Mouse (Mus musculus) lung, embryonic 14.5 days (tissue): ENCODE data around the gene Nanos3. TPM values are rescaled to one million over a fixed set of nuclear protein-coding genes. Genes with fewer than 3 reads are reported as not detected.

ENCODE experiments used
- ATAC-seq: fragments of 200-750 bp; cut with Nextera tagmentation; 2 replicates; pipeline ENCODE4 v1.8.0; 2017; ENCODE audit warnings: mild to moderate bottlenecking, moderate TSS enrichment, moderate library complexity; ENCODE audit not compliant: insufficient read depth
- DNase-seq: peaks from one replicate; pipeline ENCODE4 v3.0.0-alpha.2; 2015
- H3K27ac ChIP-seq: fragments of 300-500 bp; sonication (generic); 2 replicates; pipeline ENCODE4 v1.5.1; 2014; ENCODE audit warnings: low read depth, mild to moderate bottlenecking, moderate library complexity
- H3K27me3 ChIP-seq: fragments of 300-500 bp; sonication (generic); 2 replicates; pipeline ENCODE4 v1.6.1; 2014; ENCODE audit warnings: low read length, control low read depth; ENCODE audit not compliant: insufficient read depth
- H3K36me3 ChIP-seq: fragments of 300-500 bp; sonication (generic); 2 replicates; pipeline ENCODE4 v1.6.1; 2014; ENCODE audit warnings: control low read depth; ENCODE audit not compliant: insufficient read depth
- H3K4me1 ChIP-seq: fragments of 300-500 bp; sonication (generic); 2 replicates; pipeline ENCODE4 v1.6.1; 2014; ENCODE audit warnings: antibody characterized with exemption, control low read depth; ENCODE audit not compliant: insufficient read depth
- H3K4me2 ChIP-seq: fragments of 300-500 bp; sonication (generic); 2 replicates; pipeline ENCODE4 v1.6.1; 2014; ENCODE audit warnings: mild to moderate bottlenecking
- H3K4me3 ChIP-seq: fragments of 300-500 bp; sonication (generic); 2 replicates; pipeline ENCODE4 v1.5.1; 2014; ENCODE audit warnings: low read depth, low read length
- H3K9ac ChIP-seq: fragments of 300-500 bp; sonication (generic); 2 replicates; pipeline ENCODE4 v1.6.1; 2014
- H3K9me3 ChIP-seq: fragments of 300-500 bp; sonication (generic); 2 replicates; pipeline ENCODE4 v1.6.1; 2016; ENCODE audit warnings: low read depth, low read length, control low read depth
- CTCF ChIP-seq: IDR thresholded peaks from 2 replicates; pipeline ENCODE4 v1.5.1; 2016; ENCODE audit warnings: antibody characterized with exemption, low read depth
- WGBS: fragments of 180-500 bp; shearing (Covaris S2); extraction: QIAGEN DNeasy Blood & Tissue Kit; methylation state at CpG from one replicate; pipeline ENCODE4 v1.1.7; 2014; 5-methylcytosine and 5-hydroxymethylcytosine counted together
- polyA plus RNA-seq: library from polyadenylated mRNA; unstranded; fragments of >200 nt; fragmentation: Nextera tagmentation; extraction: Ambion mirVana; gene quantifications from 2 replicates; pipeline ENCODE4 v1.2.1, GENCODE M21; 2014

Nanos3 gene
- polyA plus RNA-seq = 2.8 and 4.2 TPM in 2 replicates

GRCm38 (mm10) chr8:84185117-84185516 lies at the start of gene Nanos3:
Gene Nanos3, minus strand, starts transcription at chr8:84185217.
- no peak for TF ChIP-seq CTCF
- WGBS = 93% methylated on average over 7 of the region's 7 CpGs
- Histone ChIP-seq H3K27me3 (no peaks in the 10 kb centered on the region), H3K4me2 (peak within 1 kb of the TSS; percentile 94), H3K9me3 (no peaks in the 10 kb centered on the region), H3K36me3 (no peaks in the 10 kb centered on the region), H3K27ac (peak within 1 kb of the TSS; percentile 91; the same call in 1 of the 2 replicates), H3K4me3 (peak within 1 kb of the TSS; percentile 82), H3K4me1 (peaks cover 21% of the 10 kb centered on the region), H3K9ac (peak within 1 kb of the TSS; percentile 97)
- ATAC-seq (no peak), DNase-seq (no peak)

GRCm38 (mm10) chr8:84233055-84233454 lies 48.0 kb upstream of the Nanos3 start:
- H3K4me2 ChIP-seq = no peak overlapping the region
- no peak overlapping the region for H3K9ac ChIP-seq
- H3K4me3 ChIP-seq = no peak overlapping the region
- no peaks in the 10 kb centered on the region for H3K27me3 ChIP-seq
- no peak for TF ChIP-seq CTCF
- H3K9me3 ChIP-seq = no peaks in the 10 kb centered on the region
- H3K36me3 ChIP-seq = peaks cover 58% of the 10 kb centered on the region
- ATAC-seq = no peak
- H3K27ac ChIP-seq = no peak overlapping the region
- H3K4me1 ChIP-seq = peaks cover 11% of the 10 kb centered on the region; the same call in 1 of the 2 replicates
- 76% methylated on average over 2 of the region's 2 CpGs for WGBS
- no peak for DNase-seq

GRCm38 (mm10) chr8:84230735-84231134 lies 45.7 kb upstream of the Nanos3 start:
- peak; percentile 38; the same call in 1 of the 2 replicates for TF ChIP-seq CTCF
- Histone ChIP-seq H3K36me3 (peaks cover 81% of the 10 kb centered on the region), H3K9ac (no peak overlapping the region), H3K4me3 (no peak overlapping the region), H3K27ac (no peak overlapping the region), H3K4me2 (no peak overlapping the region), H3K27me3 (no peaks in the 10 kb centered on the region), H3K9me3 (no peaks in the 10 kb centered on the region), H3K4me1 (peaks cover 3% of the 10 kb centered on the region; the same call in 1 of the 2 replicates)
- ATAC-seq (no peak), DNase-seq (no peak)
- 81% methylated on average over 17 of the region's 17 CpGs for WGBS

GRCm38 (mm10) chr8:84223322-84224029 lies 38.5 kb upstream of the Nanos3 start:
- no peak for TF ChIP-seq CTCF
- ATAC-seq = no peak
- H3K9ac ChIP-seq = no peak overlapping the region

GRCm38 (mm10) chr8:84222566-84223165 lies 37.6 kb upstream of the Nanos3 start:
- Histone ChIP-seq H3K4me2 (no peak overlapping the region), H3K27me3 (no peaks in the 10 kb centered on the region), H3K9ac (no peak overlapping the region), H3K4me1 (no peaks in the 10 kb centered on the region), H3K27ac (no peak overlapping the region), H3K4me3 (no peak overlapping the region), H3K36me3 (peaks cover 87% of the 10 kb centered on the region), H3K9me3 (no peaks in the 10 kb centered on the region)
- WGBS = 92% methylated on average over 9 of the region's 9 CpGs
- no peak for ATAC-seq
- TF ChIP-seq CTCF = no peak
- no peak for DNase-seq

More at GRCm38 (mm10) chr8:84223322-84224029, 38.5 kb upstream of the Nanos3 start:
- peaks cover 87% of the 10 kb centered on the region for H3K36me3 ChIP-seq
- H3K27me3 ChIP-seq = no peaks in the 10 kb centered on the region
- H3K4me3 ChIP-seq = no peak overlapping the region
- no peaks in the 10 kb centered on the region for H3K9me3 ChIP-seq
- WGBS = 79% methylated on average over 21 of the region's 21 CpGs
- H3K27ac ChIP-seq = no peak overlapping the region
- H3K4me2 ChIP-seq = no peak overlapping the region
- no peak for DNase-seq
- H3K4me1 ChIP-seq = no peaks in the 10 kb centered on the region

- no peak for ATAC-seq
- Histone ChIP-seq H3K9ac (no peak overlapping the region), H3K4me2 (no peak overlapping the region), H3K4me1 (no peaks in the 10 kb centered on the region), H3K36me3 (peaks cover 87% of the 10 kb centered on the region), H3K27me3 (no peaks in the 10 kb centered on the region), H3K4me3 (no peak overlapping the region), H3K9me3 (no peaks in the 10 kb centered on the region), H3K27ac (no peak overlapping the region)
- TF ChIP-seq CTCF = no peak
- DNase-seq = no peak
- WGBS = 77% methylated on average over 7 of the region's 7 CpGs
Measured at GRCm38 (mm10) chr8:84220105-84220504, 35.1 kb upstream of the Nanos3 start.

- no peaks in the 10 kb centered on the region for H3K9me3 ChIP-seq
- no peak overlapping the region for H3K9ac ChIP-seq
- no peak for TF ChIP-seq CTCF
- H3K27ac ChIP-seq = no peak overlapping the region
- no peak for ATAC-seq
- no peaks in the 10 kb centered on the region for H3K27me3 ChIP-seq
- no peak overlapping the region for H3K4me3 ChIP-seq
- H3K36me3 ChIP-seq = peaks cover 86% of the 10 kb centered on the region
- H3K4me2 ChIP-seq = no peak overlapping the region
- no peaks in the 10 kb centered on the region for H3K4me1 ChIP-seq
- 88% methylated on average over 5 of the region's 5 CpGs for WGBS
- DNase-seq = no peak
Measured at GRCm38 (mm10) chr8:84218143-84218542, 33.1 kb upstream of the Nanos3 start.
